Mouse (Mus musculus) stomach, postnatal 0 days (tissue): Measurements from ENCODE around the gene Pigm. TPM values are rescaled to one million over a fixed set of nuclear protein-coding genes. Genes with fewer than 3 reads are reported as not detected.
A peak's percentile ranks its signal among the peaks of the same experiment; 100 is the strongest.

ENCODE experiments used
- ATAC-seq: fragments of 200-750 bp; cut with Nextera tagmentation; 2 replicates; pipeline ENCODE4 v1.8.0; 2017; ENCODE audit not compliant: low FRiP score, low TSS enrichment
- DNase-seq: peaks from one replicate; pipeline ENCODE4 v3.0.0-alpha.2; 2016; ENCODE audit warnings: low spot score
- H3K27ac ChIP-seq: fragments of 300-500 bp; sonication (generic); replicated peaks from 2 replicates; pipeline ENCODE4 v1.5.1; 2014; ENCODE audit warnings: mild to moderate bottlenecking, control low read depth
- H3K27me3 ChIP-seq: fragments of 300-500 bp; sonication (generic); 2 replicates; pipeline ENCODE4 v1.6.1; 2014; ENCODE audit warnings: low read length; ENCODE audit not compliant: control insufficient read depth, insufficient read depth
- H3K36me3 ChIP-seq: fragments of 300-500 bp; sonication (generic); 2 replicates; pipeline ENCODE4 v1.6.1; 2014; ENCODE audit warnings: low read length, mixed read lengths; ENCODE audit not compliant: control insufficient read depth, insufficient read depth
- H3K4me1 ChIP-seq: fragments of 300-500 bp; sonication (generic); replicated peaks from 2 replicates; pipeline ENCODE4 v1.6.1; 2014; ENCODE audit warnings: antibody characterized with exemption; ENCODE audit not compliant: control insufficient read depth, insufficient read depth
- H3K4me2 ChIP-seq: fragments of 300-500 bp; sonication (generic); replicated peaks from 2 replicates; pipeline ENCODE4 v1.6.1; 2014; ENCODE audit warnings: low read depth, mild to moderate bottlenecking, control low read depth, moderate library complexity
- H3K4me3 ChIP-seq: fragments of 300-500 bp; sonication (generic); 2 replicates; pipeline ENCODE4 v1.5.1; 2014; ENCODE audit warnings: low read depth, low read length, control low read depth
- H3K9ac ChIP-seq: fragments of 300-500 bp; sonication (generic); 2 replicates; pipeline ENCODE4 v1.6.1; 2014; ENCODE audit warnings: mild to moderate bottlenecking, low read length, control low read depth, mixed read lengths
- H3K9me3 ChIP-seq: fragments of 300-500 bp; sonication (generic); 2 replicates; pipeline ENCODE4 v1.6.1; 2016; ENCODE audit warnings: low read length; ENCODE audit not compliant: control insufficient read depth
- CTCF ChIP-seq: IDR thresholded peaks from 2 replicates; pipeline ENCODE4 v1.5.1; 2016; ENCODE audit warnings: antibody characterized with exemption, low read depth, mild to moderate bottlenecking, moderate library complexity
- EP300 ChIP-seq: optimal IDR thresholded peaks from 2 replicates; pipeline ENCODE3; 2016; ENCODE audit warnings: antibody characterized with exemption
- WGBS: fragments of 180-500 bp; shearing (Covaris S2); extraction: QIAGEN DNeasy Blood & Tissue Kit; methylation state at CpG from one replicate; pipeline ENCODE4 v1.1.7; 2014; 5-methylcytosine and 5-hydroxymethylcytosine counted together
- polyA plus RNA-seq: library from polyadenylated mRNA; unstranded; fragments of >200 nt; fragmentation: Nextera tagmentation; extraction: Ambion mirVana; gene quantifications from 2 replicates; pipeline ENCODE4 v1.2.1, GENCODE M21; 2015

Pigm gene
- polyA plus RNA-seq, 1 experiment from 2014 or later = 3.6 TPM

GRCm38 (mm10) chr1:172329616-172330015 is 46.7 kb upstream of the Pigm start:
- no peak for ATAC-seq
- WGBS = 72% methylated on average over 6 of the region's 6 CpGs

GRCm38 (mm10) chr1:172331422-172331947 is 44.9 kb upstream of the Pigm start:
- no peak for DNase-seq
- ATAC-seq = no peak
- H3K27me3 ChIP-seq = no peaks in the 10 kb centered on the region; the same call in 1 of the 2 replicates
- TF ChIP-seq CTCF (no peak), EP300 (no peak)
- no peak overlapping the region for H3K4me3 ChIP-seq
- H3K9ac ChIP-seq = no peak overlapping the region
- H3K4me2 ChIP-seq = no peak overlapping the region
- H3K4me1 ChIP-seq = no peaks in the 10 kb centered on the region
- H3K9me3 ChIP-seq = no peaks in the 10 kb centered on the region
- no peak overlapping the region for H3K27ac ChIP-seq
- H3K36me3 ChIP-seq = no peaks in the 10 kb centered on the region
- WGBS = 69% methylated on average over 8 of the region's 8 CpGs

More at GRCm38 (mm10) chr1:172329616-172330015, 46.7 kb upstream of the Pigm start:
- Histone ChIP-seq H3K9me3 (no peaks in the 10 kb centered on the region), H3K27ac (no peak overlapping the region), H3K4me3 (no peak overlapping the region), H3K4me2 (no peak overlapping the region), H3K4me1 (no peaks in the 10 kb centered on the region), H3K9ac (no peak overlapping the region), H3K27me3 (no peaks in the 10 kb centered on the region; the same call in 1 of the 2 replicates), H3K36me3 (no peaks in the 10 kb centered on the region)
- no peak for DNase-seq
- TF ChIP-seq CTCF = no peak
- no peak for TF ChIP-seq EP300

GRCm38 (mm10) chr1:172332925-172333324 is 43.4 kb upstream of the Pigm start:
- Histone ChIP-seq H3K27me3 (no peaks in the 10 kb centered on the region), H3K4me2 (no peak overlapping the region), H3K9ac (no peak overlapping the region), H3K27ac (no peak overlapping the region), H3K9me3 (no peaks in the 10 kb centered on the region), H3K36me3 (no peaks in the 10 kb centered on the region), H3K4me3 (no peak overlapping the region), H3K4me1 (no peaks in the 10 kb centered on the region)
- WGBS = 66% methylated on average over 2 of the region's 2 CpGs
- DNase-seq (no peak), ATAC-seq (no peak)
- no peak for TF ChIP-seq CTCF
- no peak for TF ChIP-seq EP300

GRCm38 (mm10) chr1:172333512-172333911 is 42.8 kb upstream of the Pigm start:
- 19% methylated on average over 3 of the region's 3 CpGs for WGBS

GRCm38 (mm10) chr1:172335804-172336203 is 40.5 kb upstream of the Pigm start:
- H3K36me3 ChIP-seq = no peaks in the 10 kb centered on the region
- no peak overlapping the region for H3K4me2 ChIP-seq
- no peaks in the 10 kb centered on the region; the same call in 1 of the 2 replicates for H3K27me3 ChIP-seq
- no peaks in the 10 kb centered on the region for H3K4me1 ChIP-seq
- ATAC-seq (no peak), DNase-seq (no peak)
- H3K9ac ChIP-seq = no peak overlapping the region
- TF ChIP-seq CTCF (no peak), EP300 (no peak)
- 70% methylated on average over 15 of the region's 15 CpGs for WGBS
- H3K4me3 ChIP-seq = no peak overlapping the region
- no peaks in the 10 kb centered on the region for H3K9me3 ChIP-seq
- H3K27ac ChIP-seq = no peak overlapping the region

More at GRCm38 (mm10) chr1:172333512-172333911, 42.8 kb upstream of the Pigm start:
- DNase-seq = no peak
- H3K4me1 ChIP-seq = no peaks in the 10 kb centered on the region
- no peaks in the 10 kb centered on the region for H3K27me3 ChIP-seq
- H3K27ac ChIP-seq = no peak overlapping the region
- TF ChIP-seq EP300 (no peak), CTCF (peak; percentile 59)
- ATAC-seq = no peak
- H3K9ac ChIP-seq = no peak overlapping the region
- no peak overlapping the region for H3K4me3 ChIP-seq
- H3K36me3 ChIP-seq = no peaks in the 10 kb centered on the region
- H3K4me2 ChIP-seq = no peak overlapping the region
- H3K9me3 ChIP-seq = no peaks in the 10 kb centered on the region

- Histone ChIP-seq H3K9ac (no peak overlapping the region), H3K27me3 (no peaks in the 10 kb centered on the region; the same call in 1 of the 2 replicates), H3K36me3 (no peaks in the 10 kb centered on the region), H3K27ac (no peak overlapping the region), H3K4me1 (no peaks in the 10 kb centered on the region), H3K4me3 (no peak overlapping the region), H3K9me3 (no peaks in the 10 kb centered on the region), H3K4me2 (no peak overlapping the region)
- ATAC-seq (no peak), DNase-seq (no peak)
- TF ChIP-seq CTCF (no peak), EP300 (no peak)
- WGBS = 49% methylated on average over 2 of the region's 2 CpGs
Measured at GRCm38 (mm10) chr1:172337411-172338185, 38.7 kb upstream of the Pigm start.
